Mouse (Mus musculus) stomach, embryonic 16.5 days (tissue): ENCODE data around the gene Car2. TPM values are rescaled to one million over a fixed set of nuclear protein-coding genes. Genes with fewer than 3 reads are reported as not detected.

Experiments used
- ATAC-seq: fragments of 200-750 bp; cut with Nextera tagmentation; 2 replicates; pipeline ENCODE4 v1.8.0; 2017; ENCODE audit warnings: moderate number of reproducible peaks, moderate TSS enrichment; ENCODE audit not compliant: insufficient read depth, low FRiP score
- H3K27ac ChIP-seq: fragments of 300-500 bp; sonication (generic); 2 replicates; pipeline ENCODE4 v1.5.1; 2014; ENCODE audit warnings: low read length
- H3K27me3 ChIP-seq: fragments of 300-500 bp; sonication (generic); 2 replicates; pipeline ENCODE4 v1.6.1; 2014; ENCODE audit warnings: low read length, control low read depth, mixed read lengths; ENCODE audit not compliant: control insufficient read depth, insufficient read depth
- H3K36me3 ChIP-seq: fragments of 300-500 bp; sonication (generic); 2 replicates; pipeline ENCODE4 v1.6.1; 2014; ENCODE audit warnings: low read length; ENCODE audit not compliant: control insufficient read depth, insufficient read depth
- H3K4me1 ChIP-seq: fragments of 300-500 bp; sonication (generic); 2 replicates; pipeline ENCODE4 v1.6.1; 2014; ENCODE audit warnings: low read length, control low read depth, mixed read lengths; ENCODE audit not compliant: control insufficient read depth, insufficient read depth
- H3K4me2 ChIP-seq: fragments of 300-500 bp; sonication (generic); 2 replicates; pipeline ENCODE4 v1.6.1; 2014; ENCODE audit warnings: low read depth, low read length, mixed read lengths
- H3K4me3 ChIP-seq: fragments of 300-500 bp; sonication (generic); replicated peaks from 2 replicates; pipeline ENCODE4 v1.5.1; 2014; ENCODE audit warnings: mild to moderate bottlenecking, low read length
- H3K9ac ChIP-seq: fragments of 300-500 bp; sonication (generic); 2 replicates; pipeline ENCODE4 v1.6.1; 2014; ENCODE audit warnings: low read length
- H3K9me3 ChIP-seq: fragments of 300-500 bp; sonication (generic); replicated peaks from 2 replicates; pipeline ENCODE4 v1.6.1; 2016; ENCODE audit warnings: low read length, control low read depth; ENCODE audit not compliant: control insufficient read depth
- WGBS: fragments of 180-500 bp; shearing (Covaris S2); extraction: QIAGEN DNeasy Blood & Tissue Kit; methylation state at CpG from one replicate; pipeline ENCODE4 v1.1.7; 2014; 5-methylcytosine and 5-hydroxymethylcytosine counted together
- polyA plus RNA-seq: library from polyadenylated mRNA; unstranded; fragments of >200 nt; fragmentation: Nextera tagmentation; extraction: Ambion mirVana; gene quantifications from 2 replicates; pipeline ENCODE4 v1.2.1, GENCODE M21; 2015

Gene Car2
- polyA plus RNA-seq, 1 experiment from 2014 or later = 285 TPM

DNA sequence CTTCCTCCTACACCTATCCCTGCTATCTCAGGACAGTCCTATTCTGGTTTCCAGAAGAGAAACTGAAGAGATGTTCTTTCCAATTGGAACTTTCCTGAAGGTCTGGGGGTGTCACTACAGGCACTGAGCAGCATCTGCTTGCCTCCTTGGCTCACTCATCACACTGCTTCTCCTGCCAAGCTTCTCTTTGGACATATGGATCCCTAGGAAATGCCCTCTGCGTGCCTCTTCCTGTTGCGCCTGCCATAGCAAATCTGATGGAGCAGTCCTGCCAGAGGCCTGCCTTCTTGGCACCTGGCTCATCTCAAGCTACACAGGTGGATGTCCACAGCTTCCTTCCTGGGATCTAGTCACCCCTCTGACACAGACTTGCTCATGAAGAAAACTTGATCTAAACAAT, 64.0 kb downstream of the Car2 start:
- ATAC-seq = no peak
- WGBS = 77% methylated on average over 2 of the region's 2 CpGs
- no peak overlapping the region for H3K4me2 ChIP-seq
- H3K4me3 ChIP-seq = no peak overlapping the region
- no peaks in the 10 kb centered on the region for H3K27me3 ChIP-seq
- H3K9ac ChIP-seq = no peak overlapping the region
- no peak overlapping the region for H3K27ac ChIP-seq
- no peaks in the 10 kb centered on the region for H3K36me3 ChIP-seq
- H3K4me1 ChIP-seq = no peaks in the 10 kb centered on the region
- no peaks in the 10 kb centered on the region for H3K9me3 ChIP-seq

Other genes with a start within 250 kb of the Car2 start
- 6.0 and 6.2 TPM in 2 replicates for gene Car13, start 244.5 kb upstream of the Car2 start, polyA plus RNA-seq
- 0.45 and 1.7 TPM in 2 replicates for gene Car1, start 77.9 kb upstream of the Car2 start, polyA plus RNA-seq
- gene Car3, start 22.8 kb upstream of the Car2 start, polyA plus RNA-seq = 16.6 and 39.9 TPM in 2 replicates